Mouse (Mus musculus): ENCODE measurements around the gene Foxi3.

- no peak for TF ChIP-seq CTCF (IDR thresholded peaks at IDR 0.05; ENCODE audit: low read depth, low read length)
- TF ChIP-seq POLR2A (IDR thresholded peaks at IDR 0.05; ENCODE audit: borderline replicate concordance, low read depth, low read length) = no peak
Observed at GRCm38 (mm10) chr6:70910285-70910684, 46.0 kb upstream of the Foxi3 start.

Measured in bone marrow macrophage, adult 2 months (primary cell).